Mouse (Mus musculus) adrenal gland, adult 2 months (tissue): Measurements from ENCODE around the gene Syne3. TPM values are rescaled to one million over a fixed set of nuclear protein-coding genes. Genes with fewer than 3 reads are reported as not detected.

ENCODE experiments used
- DNase-seq: peaks from one replicate; pipeline ENCODE4 v3.0.0; 2021
- long read RNA-seq: library from polyadenylated mRNA; stranded (forward); transcript quantifications from one replicate; pipeline ENCODE4 v2.0.0, GENCODE M21; 2021
- polyA plus RNA-seq: library from polyadenylated mRNA; depleted of rRNA; stranded (reverse); fragments of >200 nt; gene quantifications from 2 replicates; pipeline ENCODE4 v1.2.3, GENCODE M21; 2012; rRNA removed
- total RNA-seq, 2 experiments: library from RNA; stranded (reverse); gene quantifications; 2 replicates each; pipeline ENCODE4 v1.2.3; 2021

The Syne3 gene
- total RNA-seq (10 to 100 TPM in 1 of 2 experiments, 1 to 10 TPM in 1; 9.1 to 16.1 TPM), polyA plus RNA-seq (4.3 and 4.5 TPM in 2 replicates)
- long read RNA-seq, partial matches to known transcripts, result 1 of 3 reads
- long read RNA-seq, other reads (novel, unspliced or antisense), result 2 of 3 reads

DNA sequence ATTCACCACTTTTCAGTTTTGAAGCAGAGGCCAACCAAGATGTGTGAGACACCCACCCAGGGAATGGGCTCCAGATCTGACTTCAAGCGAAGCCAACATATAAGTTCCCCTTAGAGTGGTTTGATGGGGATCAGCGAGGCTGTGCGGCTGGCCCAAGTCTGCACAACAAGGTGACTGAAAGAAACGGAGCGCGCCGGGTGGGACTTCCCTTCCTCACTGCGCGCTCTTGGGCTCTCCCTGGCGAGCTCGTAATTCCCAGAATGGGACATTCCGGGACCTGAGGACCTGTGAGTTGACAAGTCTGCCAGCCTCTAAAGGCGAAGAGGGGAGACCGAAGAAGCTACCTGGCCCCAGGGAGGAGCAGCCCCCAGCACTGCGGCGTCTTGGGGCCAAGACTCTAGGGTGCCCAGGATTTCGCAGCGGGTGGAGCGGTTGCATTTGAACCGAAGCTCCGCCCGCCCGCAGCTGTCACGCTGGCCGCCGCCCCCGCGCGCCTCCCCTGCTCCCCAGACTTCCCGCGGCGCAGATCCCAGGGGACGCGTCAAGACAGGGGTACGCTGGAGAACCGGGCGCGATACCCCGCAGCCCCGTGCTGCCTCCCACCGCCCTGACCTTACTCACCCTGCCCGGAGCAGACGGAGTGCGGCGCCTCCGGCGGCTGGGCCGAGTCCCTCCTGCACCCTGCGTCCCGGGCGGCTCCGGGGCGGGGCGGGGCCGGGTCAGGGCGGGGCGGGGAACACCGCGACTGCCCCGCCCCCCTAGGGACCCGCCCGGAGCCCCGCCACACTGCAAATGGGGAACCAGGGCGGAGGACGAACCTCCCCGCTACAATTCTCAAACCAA lies at the start of gene Syne3:
Gene Syne3 (minus strand): TSS at position 440 of the 843 bp plus-strand sequence.
- peak; percentile 91 for DNase-seq

DNA sequence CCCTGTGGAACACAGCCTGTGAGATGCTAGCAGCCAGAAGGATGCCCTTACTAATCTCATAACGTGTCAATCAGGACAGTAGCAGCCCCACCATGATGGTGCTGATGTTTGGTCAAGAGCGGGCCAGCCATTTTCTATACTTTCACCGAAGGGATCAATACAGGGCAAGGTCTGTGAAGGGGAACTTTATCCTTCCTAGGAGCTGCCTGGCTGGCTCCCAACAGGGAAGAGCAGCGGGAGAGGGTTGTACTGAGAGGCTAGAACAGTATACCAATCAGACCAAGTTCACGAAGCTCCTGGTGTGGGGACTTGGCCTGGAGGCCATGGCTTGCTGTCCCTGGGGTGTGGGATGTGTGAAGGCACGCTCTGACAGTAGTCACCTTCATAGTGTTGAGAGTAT lies 45.7 kb upstream of the Syne3 start:
- no peak for DNase-seq

DNA sequence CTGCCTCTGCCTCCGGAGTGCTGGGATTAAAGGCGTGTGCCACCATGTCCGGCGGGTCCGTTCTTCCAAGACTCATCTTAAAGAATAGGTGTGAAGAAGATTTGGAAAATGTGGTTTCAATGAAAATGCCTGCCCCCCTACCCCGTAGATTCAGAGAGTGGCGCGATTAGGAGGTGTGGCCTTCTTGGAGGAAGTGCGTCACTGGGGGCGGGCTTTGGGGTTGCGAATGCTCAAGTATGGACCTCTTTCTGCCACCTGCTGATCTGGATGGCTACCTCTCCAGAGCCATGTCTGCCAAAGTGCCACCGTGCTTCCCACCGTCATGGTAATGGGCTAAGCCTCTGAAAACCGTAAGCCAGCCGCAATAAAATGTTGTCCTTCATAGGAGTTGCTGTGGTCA lies 44.4 kb upstream of the Syne3 start:
- DNase-seq, result no peak

DNA sequence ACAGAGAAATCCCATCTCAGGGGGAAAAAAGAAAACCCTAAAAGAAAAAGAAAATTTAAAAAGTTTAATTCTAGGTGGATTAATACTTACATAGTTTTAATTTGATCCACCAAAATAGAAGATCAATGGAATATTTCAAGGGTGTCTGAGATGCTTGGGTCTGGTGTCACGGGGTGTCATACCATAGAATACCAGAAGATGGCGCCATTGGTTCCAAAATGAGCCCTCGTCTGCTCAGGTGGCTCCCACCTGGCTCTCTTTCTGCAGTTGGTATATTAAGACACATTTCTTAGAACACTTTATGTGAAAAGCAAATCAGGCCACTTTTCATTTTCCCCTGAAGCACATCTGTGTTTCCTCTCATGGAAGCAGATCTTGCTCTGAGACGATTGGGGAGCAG lies 41.3 kb upstream of the Syne3 start:
- DNase-seq, result no peak

DNA sequence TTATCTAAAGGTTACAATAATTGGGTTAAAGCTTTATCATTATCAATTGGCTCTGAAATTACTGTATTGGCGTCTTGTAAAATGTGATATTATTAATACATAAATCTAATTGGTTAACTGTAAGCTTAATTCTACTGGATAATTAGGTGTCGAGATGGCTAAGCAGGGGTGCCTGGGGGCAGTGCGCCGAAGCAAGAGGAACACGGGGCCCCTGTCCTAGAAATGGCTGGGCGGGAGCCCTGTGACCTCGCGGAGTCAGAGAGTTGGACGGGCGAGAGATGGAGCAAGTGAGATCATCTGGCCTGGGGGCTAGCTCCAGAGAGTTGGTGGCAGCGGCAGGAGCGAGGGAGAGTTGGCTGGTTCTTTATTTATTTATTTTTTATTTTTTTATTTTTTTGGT lies 40.2 kb upstream of the Syne3 start:
- DNase-seq, result no peak

DNA sequence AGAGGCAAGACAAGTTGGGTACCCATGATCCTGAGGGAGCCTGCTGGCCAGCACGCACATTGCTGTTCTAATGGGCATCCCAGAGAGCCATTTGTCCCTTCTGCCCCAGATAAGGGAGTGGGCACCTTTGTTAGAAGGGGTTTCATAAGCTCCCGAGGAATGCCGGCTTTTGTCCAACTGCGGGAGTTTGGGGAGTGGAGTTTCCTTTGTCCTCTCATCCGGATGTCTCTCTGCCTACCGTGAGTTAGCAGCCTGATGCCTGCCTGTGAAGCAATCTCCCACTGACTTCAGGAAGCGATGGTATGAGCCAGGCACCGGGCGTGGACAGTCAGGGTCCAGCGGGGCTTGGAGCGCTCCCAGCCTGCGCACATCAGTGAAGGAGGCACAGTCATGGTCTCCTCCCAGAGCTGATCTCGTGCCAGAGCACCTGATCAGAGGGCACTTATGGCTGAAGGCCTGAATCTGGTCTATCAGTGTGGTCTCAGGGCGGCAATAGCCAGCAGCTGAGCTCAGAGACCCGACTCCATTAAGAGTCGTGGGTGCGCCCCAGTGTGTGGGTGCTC lies 38.8 kb upstream of the Syne3 start:
- DNase-seq, result no peak

DNA sequence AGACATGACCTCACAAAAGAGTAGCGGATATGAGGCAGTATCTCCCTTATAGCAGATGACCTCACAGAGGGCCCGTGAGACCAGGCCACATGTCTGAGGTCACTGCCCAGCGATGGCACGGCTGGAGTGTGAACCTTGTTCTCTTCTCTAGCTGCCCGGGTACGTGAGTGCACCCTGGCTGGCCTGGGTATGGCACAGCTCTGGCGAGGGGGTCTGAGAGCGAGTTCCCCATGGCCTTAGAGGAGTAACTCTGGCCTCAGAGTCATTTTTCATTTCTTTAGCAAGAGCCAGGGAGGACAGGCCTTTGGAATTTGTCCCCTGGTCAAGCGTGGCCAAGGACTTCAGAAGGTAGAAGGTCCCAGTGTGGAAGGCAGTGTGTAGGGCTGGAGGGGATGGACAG lies 35.2 kb upstream of the Syne3 start:
- peak; percentile 48 for DNase-seq

DNA sequence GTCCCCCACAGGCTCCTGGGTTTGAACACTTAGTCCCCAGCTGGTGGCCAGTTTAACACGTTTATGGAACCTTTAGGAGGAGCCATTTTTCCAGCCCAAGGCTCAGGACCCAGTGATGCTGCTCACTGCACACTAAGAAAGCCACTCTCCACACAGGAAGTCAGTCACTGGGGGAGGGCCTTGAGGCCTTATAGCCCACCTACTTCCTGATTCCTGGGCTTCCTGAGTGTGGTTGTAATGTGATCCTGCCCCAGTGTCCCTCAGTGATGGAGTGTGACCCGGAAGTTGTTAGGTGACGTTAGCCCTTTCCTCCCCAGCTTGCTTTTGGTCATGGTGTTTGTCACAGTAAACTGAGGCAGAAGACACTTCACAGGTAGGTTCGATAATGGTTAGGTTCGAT lies 33.5 kb upstream of the Syne3 start:
- no peak for DNase-seq

DNA sequence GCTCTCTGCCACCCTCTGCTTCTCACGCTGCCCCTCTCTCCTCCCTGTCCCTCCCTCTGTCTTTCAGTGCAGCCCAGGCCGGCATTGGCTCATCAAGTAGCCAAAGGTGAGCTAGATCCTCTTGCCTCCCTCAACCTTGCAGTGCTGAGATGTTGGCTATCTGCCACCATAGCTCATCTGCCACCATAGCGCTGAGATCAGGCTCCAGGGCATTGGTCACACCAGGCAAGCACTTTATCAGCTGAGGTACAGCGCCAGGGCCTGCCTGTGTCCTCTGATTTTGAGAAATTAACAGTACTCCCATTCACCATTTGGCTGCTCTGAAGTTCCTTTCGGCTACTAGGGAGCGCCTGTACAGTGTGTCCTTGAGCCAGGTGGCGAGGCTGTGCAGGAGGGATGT lies 31.3 kb upstream of the Syne3 start:
- DNase-seq, result no peak

DNA sequence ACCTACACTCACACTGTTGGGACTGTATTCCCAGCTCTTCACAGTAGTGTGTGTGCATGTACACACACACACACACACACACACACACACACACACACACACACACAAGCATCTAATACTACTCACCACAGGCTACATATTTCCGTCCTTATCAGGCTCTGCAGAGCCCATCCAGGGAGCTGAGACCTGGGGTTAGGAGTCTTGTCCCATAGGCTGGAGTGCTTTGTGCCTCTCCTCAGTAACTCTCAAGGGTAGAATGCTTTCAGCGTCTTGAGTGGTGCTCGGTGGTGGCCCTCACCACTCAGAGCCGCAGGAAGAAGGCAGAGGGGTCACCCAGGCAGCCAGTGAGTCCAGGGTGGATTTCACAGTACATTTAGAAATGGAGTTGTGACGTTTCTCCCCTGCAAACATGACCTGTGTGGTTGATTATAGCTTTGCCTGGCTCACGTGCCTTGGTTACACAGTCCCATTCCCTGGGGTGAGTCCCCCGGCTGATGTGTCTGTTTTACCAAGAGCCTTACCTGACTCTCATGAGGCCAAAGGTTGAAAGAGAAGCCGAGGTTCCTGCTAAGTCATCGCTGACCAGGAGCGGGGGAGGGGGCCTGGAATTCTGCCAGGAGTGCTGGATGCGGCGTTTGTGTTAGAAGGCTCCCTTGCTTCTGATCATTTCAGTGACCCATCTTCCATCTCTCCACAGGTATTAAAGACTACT lies 30.1 kb upstream of the Syne3 start:
- peak; percentile 59 for DNase-seq

DNA sequence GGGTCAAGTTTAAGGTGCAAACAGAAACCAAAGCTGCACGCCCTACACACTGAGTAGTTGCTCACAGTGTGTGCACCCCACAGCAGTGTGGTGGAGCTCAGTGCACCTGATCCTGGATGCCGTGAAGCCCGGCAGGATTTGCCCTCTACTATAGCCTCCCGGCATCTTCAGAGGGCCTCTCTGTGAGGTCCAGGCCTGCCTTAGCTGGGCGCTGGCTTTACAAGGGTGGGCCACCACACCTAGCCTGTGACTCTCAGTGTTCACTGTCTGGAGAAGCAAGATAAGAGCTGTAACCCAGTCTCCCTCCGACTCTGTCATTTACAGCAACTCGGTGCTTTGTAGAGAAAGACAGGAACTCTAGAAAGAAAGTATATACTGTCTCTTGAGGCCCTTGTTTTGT lies 29.3 kb upstream of the Syne3 start:
- no peak for DNase-seq

DNA sequence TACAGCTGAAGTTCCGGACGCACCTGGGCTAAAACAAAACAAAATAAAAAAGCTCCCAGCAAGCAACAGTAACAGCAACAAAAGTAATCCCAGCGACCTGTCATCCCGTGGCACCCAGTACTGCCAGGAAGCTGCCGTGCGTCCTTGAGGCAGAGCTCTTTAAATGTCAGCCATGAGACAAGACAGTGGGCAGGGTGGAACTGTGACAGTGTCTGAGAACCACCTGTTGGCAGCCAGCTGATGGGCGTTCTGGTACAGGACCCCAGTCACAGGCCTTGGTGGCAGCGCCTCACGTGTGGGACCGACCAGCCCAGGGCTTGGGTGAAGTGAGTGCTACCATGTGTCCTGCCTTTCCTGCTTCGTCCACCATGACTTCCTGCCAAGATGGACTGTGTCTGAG lies 28.6 kb upstream of the Syne3 start:
- DNase-seq, result peak; percentile 79

DNA sequence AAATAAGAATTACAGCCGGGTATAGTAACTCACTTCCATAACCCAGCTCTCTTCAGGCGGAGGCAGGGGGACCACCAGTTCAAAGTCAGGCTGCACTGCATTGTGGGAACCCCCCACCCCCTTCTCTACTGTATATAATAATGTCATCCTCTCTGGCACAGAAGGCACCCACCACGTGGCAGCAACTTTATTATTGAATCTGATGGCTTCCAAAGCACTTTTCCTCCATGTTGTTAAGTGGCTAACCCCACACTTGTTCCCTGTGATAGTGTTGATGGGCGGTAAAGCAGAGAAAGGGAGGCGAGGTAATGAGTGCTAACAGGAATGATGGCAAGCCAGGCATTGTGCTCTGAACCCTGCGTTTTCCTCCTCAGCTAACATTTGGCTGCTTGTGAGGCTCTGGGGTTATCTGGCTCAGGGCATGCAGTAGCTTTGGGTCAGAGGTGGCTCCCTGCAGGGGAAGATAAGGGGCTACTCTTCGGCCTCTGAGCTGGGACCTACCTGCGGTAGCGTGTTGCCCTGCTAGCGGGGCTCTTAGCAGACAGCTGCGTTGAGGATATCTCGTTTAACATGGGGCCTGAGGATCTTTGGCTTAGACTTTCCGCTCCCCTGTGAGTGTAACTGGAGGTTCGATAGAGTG lies 24.6 kb upstream of the Syne3 start:
- no peak for DNase-seq

DNA sequence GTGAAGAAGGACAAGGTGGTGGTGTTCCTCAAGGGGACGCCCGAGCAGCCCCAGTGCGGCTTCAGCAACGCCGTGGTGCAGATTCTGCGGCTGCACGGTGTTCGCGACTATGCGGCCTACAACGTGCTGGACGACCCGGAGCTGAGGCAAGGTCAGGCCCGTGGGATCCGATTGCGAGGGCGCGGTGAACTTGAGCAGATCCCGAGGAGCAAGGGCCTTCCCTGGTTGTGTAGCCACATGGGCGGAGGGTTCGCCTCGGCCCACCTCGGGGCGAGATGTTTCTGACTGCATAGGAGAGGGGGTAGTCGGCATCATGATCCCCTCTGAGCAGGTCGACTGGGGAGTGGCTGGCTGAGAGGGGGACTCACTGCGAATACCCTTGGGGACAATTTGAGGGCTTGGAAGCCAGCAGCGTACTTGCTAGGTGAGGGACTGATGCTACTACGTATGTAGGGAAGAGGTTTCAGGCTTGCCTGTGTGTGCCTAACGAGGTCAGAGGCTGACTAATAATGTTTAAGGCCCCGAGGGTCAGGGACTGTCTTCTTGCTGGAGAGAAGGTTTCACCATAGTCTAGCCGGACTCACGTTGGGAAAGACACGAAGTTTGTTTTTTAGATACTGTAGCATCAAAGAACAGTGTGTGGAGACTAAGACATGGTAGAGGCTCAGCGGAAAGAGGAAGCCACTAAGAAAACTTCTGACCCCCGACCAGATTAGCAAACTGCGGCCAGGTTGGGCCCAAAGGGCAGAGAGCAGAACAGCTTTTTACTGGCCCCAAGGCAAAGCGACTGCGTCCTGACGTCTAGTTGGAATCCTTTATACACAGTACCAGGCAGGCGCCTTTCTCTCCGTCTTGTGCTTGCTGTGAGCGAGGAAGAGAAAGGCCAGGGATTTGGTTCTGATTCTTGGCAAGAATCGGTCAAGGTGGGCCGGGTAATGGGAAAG lies 23.5 kb upstream of the Syne3 start:
- DNase-seq, result peak; percentile 80

DNA sequence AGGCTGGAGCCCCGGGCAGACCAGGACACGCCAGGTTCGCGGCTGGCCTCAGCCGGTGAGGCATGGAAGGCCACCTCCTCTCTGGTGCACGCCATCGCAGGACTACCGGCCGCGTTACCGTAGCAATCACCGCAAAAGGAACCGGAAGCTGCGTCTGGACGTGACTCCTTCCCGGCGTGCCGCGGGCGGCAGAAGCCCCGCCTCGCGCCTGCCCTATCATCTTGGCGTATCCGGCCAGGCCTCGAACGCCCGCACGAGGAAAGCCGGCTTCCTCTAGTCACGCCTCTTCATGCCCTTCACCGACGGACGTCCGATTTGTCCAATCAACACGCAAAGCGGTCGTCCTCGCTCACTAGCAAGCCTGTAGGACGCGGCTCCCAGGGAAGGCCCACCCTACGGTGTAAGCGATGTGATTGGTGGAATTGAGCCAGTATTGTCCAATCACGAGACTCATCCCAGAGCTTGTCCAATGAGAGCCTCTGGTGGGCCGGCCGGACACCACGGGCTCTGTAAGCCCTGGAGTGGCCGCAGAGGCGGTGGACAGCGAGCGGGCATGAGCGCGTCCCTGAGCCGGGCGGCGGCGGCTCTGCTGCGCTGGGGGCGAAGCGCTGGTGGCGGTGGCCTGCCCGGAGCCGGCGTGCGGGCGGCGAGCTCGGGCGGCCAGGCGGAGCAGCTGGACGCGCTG lies 22.7 kb upstream of the Syne3 start, which contains the start of gene Glrx5:
Gene Glrx5 (plus strand): TSS at position 542 of the 685 bp plus-strand sequence.
- peak; percentile 99 for DNase-seq

DNA sequence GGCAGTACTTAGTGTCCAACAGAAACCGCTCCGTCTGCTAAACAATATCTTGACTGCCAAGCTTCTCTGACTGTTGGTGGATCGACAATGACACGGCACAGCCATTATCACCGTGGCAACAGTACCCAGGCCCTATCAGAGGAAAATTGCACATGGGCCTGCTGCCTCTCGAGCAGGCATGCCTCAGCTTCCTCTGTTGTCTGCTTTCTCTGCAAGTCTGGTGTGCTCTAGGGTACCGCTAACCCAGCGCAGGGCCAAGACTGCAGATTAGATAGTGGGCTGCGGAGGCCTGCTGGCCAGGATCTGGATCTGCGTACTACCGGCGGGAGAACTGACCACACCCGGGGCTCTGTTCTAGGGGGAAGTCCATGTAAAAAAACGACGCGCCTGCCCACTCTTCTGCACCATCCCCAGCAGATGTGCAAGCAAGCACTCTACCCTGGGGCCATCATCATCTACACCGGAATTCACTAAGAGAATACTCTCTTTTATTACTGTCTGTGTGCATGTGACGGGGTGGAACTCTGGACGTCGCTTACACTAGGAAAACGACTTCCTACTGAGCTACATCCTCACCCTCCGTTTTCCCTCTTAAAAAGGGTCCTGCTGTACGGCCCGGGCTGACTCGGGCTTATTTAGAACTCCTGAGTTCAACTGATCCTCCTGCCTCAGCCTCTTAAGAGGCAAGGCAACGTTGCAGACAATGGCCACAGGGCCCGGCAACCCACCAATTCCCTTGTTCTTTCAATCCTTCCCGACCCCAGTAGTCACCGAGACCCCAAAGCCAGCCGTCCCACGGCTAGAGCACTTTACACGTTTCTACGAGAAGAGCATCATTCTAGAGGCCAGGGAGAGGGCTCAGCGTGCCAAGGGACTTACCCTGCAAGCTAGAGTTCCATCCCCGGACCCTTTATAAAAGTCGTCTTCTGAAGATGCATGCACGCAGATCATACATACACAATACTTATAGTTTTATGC lies 21.8 kb upstream of the Syne3 start:
- no peak for DNase-seq

DNA sequence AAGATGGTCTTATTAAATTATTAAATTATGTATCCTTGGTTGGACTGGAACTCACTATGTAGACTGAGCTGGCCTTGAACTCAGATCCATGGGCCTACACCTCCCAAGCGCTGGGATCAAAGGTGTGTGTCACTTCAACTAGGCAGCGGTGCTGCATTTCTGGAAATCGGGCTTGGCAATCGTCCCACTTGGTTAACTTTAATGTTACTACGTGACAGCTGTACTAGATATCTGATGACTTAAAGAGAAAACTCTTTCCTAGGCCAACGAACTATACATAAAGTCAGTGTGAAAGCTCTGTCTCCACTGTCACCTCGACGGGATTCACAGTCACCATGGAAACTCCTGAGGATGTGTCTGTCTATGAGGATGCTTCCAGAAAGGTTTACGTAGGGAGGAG lies 20.3 kb upstream of the Syne3 start:
- DNase-seq, result no peak

DNA sequence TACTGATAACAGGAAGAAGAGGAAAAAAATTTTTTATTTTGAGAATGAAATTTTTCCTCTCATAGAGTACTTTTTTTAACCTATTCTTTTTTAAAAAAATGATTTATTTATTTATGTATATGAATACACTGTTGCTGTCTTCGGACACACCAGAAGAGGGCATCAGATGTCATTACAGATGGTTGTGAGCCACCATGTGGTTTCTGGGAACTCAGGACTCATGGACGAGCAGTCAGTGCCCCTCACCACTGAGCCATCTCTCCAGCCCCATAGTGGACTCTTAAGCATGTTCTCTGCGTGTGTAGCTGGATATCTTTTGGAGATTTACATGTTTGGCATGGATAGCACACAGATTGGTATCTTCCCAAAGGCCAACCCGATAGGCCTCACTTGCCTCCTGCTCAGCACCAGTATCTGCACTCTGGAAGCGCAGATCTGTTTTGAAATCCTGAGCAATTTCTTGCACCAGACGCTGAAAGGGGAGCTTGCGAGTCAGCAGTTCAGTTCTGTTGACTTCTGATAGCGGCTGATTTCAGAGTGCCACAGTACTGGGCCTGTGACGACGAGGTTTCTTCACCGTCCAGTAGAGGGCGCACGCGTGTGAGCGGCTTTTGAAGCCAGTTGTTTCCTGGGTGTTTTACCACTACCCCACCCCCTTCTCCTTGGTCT lies 17.8 kb upstream of the Syne3 start:
- peak; percentile 88 for DNase-seq
